Mouse (Mus musculus): ENCODE measurements around the gene Nebl. TPM values are rescaled to one million over a fixed set of nuclear protein-coding genes. Genes with fewer than 3 reads are reported as not detected.

Gene Nebl
- total RNA-seq (2021), result 100 to 1,000 TPM; 129 to 143 TPM
- long read RNA-seq, full-length matches to known transcripts, result 77 of 101 reads
- long read RNA-seq, partial matches to known transcripts, result 2 of 101 reads
- long read RNA-seq, other reads (novel, unspliced or antisense), result 22 of 101 reads

GRCm38 (mm10) chr2:17730957-17731830, at the start of gene Nebl:
TSS of gene Nebl (minus strand) at chr2:17731464.
- DNase-seq (ENCODE audit: low spot score in 2 of 2), result peak; percentile 69 to 82

- no peak for DNase-seq (ENCODE audit: low spot score in 2 of 2)
These were observed 39.1 kb upstream of the Nebl start for GRCm38 (mm10) chr2:17770246-17770825.

- no peak for DNase-seq (ENCODE audit: low spot score in 2 of 2)
These were observed 38.0 kb upstream of the Nebl start for GRCm38 (mm10) chr2:17769242-17769755.

GRCm38 (mm10) chr2:17756271-17756670, 25.0 kb upstream of the Nebl start:
- peak in 1 of 2 experiments; percentile 59 for DNase-seq (ENCODE audit: low spot score in 2 of 2)

- DNase-seq (ENCODE audit: low spot score in 2 of 2), result no peak
These were observed 10.9 kb upstream of the Nebl start for GRCm38 (mm10) chr2:17742051-17742763.

- DNase-seq (ENCODE audit: low spot score in 2 of 2), result peak in 1 of 2 experiments; percentile 41
These were observed 10.3 kb upstream of the Nebl start for GRCm38 (mm10) chr2:17741555-17741954.

GRCm38 (mm10) chr2:17740454-17740853, 9.2 kb upstream of the Nebl start:
- no peak for DNase-seq (ENCODE audit: low spot score in 2 of 2)

- no peak for DNase-seq (ENCODE audit: low spot score in 2 of 2)
These were observed 946 bp upstream of the Nebl start for GRCm38 (mm10) chr2:17732210-17732609.

GRCm38 (mm10) chr2:17731831-17732200, 552 bp upstream of the Nebl start:
- no peak for DNase-seq (ENCODE audit: low spot score in 2 of 2)

GRCm38 (mm10) chr2:17730648-17730956, 662 bp downstream of the Nebl start:
- no peak for DNase-seq (ENCODE audit: low spot score in 2 of 2)

GRCm38 (mm10) chr2:17729770-17730647, 1.3 kb downstream of the Nebl start:
- peak; percentile 50 to 69 for DNase-seq (ENCODE audit: low spot score in 2 of 2)

GRCm38 (mm10) chr2:17724405-17724804, 6.9 kb downstream of the Nebl start:
- no peak for DNase-seq (ENCODE audit: low spot score in 2 of 2)

- DNase-seq (ENCODE audit: low spot score in 2 of 2), result no peak
These were observed 7.8 kb downstream of the Nebl start for GRCm38 (mm10) chr2:17723268-17724019.

GRCm38 (mm10) chr2:17721177-17721715, 10.0 kb downstream of the Nebl start:
- DNase-seq (ENCODE audit: low spot score in 2 of 2), result no peak

- no peak for DNase-seq (ENCODE audit: low spot score in 2 of 2)
These were observed 13.0 kb downstream of the Nebl start for GRCm38 (mm10) chr2:17718281-17718680.

GRCm38 (mm10) chr2:17717200-17717599, 14.1 kb downstream of the Nebl start:
- no peak for DNase-seq (ENCODE audit: low spot score in 2 of 2)

- DNase-seq (ENCODE audit: low spot score in 2 of 2), result no peak
These were observed 16.0 kb downstream of the Nebl start for GRCm38 (mm10) chr2:17715149-17715767.

- no peak for DNase-seq (ENCODE audit: low spot score in 2 of 2)
These were observed 16.6 kb downstream of the Nebl start for GRCm38 (mm10) chr2:17714661-17715060.

- DNase-seq (ENCODE audit: low spot score in 2 of 2), result no peak
These were observed 17.1 kb downstream of the Nebl start for GRCm38 (mm10) chr2:17714124-17714523.

All from layer of hippocampus, adult 18-20 months (tissue).